Comparison of ENCODE assay signal across 8 mouse cellular contexts in genomic region chr15:77841361-77842046, GRCm38 (mm10). TPM values are rescaled to one million over a fixed set of nuclear protein-coding genes. Genes with fewer than 3 reads are reported as not detected.
DNase-seq lines count a peak whose midpoint lies in the region.

No protein-coding gene starts in this region.

- DNase-seq in embryo, embryonic 10 days (ENCODE audit: low spot score), result peak; percentile 59
- no peak for DNase-seq in embryo, embryonic 9.5 days (ENCODE audit: extremely low spot score)
- peak; percentile 70 to 83 for DNase-seq in cerebellum, adult 18-20 months
- DNase-seq in frontal cortex, postnatal 14 days (ENCODE audit: low spot score in 2 of 2), result peak; percentile 51 to 61
- no peak for DNase-seq in hindbrain, embryonic 10.5 days (ENCODE audit: low spot score)
- DNase-seq in layer of hippocampus, postnatal 36 days, result peak; percentile 53 to 58
- DNase-seq in lung, postnatal 25 days (ENCODE audit: low spot score), result peak; percentile 81
- DNase-seq in right cerebral cortex, postnatal 36 days (ENCODE audit: low spot score in 2 of 2), result peak; percentile 39 to 42

- H3K36me3 ChIP-seq in hindbrain, embryonic 10.5 days, result no peaks in the 10 kb centered on the region

- peak overlapping the region; percentile 93 for H3K4me3 ChIP-seq in hindbrain, embryonic 10.5 days

- 0 out of 2 replicates have a peak, but pooled peaks cover 5% of the 10 kb centered on the region for H3K27me3 ChIP-seq in hindbrain, embryonic 10.5 days (ENCODE audit: insufficient read depth, poor library complexity, severe bottlenecking)

- H3K4me1 ChIP-seq in hindbrain, embryonic 10.5 days (replicated peaks), result peaks cover 58% of the 10 kb centered on the region

- peak overlapping the region; percentile 95 for H3K27ac ChIP-seq in hindbrain, embryonic 10.5 days

- WGBS in hindbrain, embryonic 10.5 days, result under 1% methylated on average over 80 of the region's 80 CpGs

- H3K9me3 ChIP-seq in hindbrain, embryonic 10.5 days, result no peaks in the 10 kb centered on the region

RNA-seq across cellular contexts. Expression of gene Myh9, which starts 0.5 kb away (rescaled TPM):
- 32.7 and 38.4 TPM in 2 replicates for polyA plus RNA-seq in hindbrain, embryonic 10.5 days (2016; fragmentation: Nextera tagmentation; extraction: Ambion mirVana)
- total RNA-seq in layer of hippocampus, postnatal 36 days (2021), result 100 to 1,000 TPM in 1 of 2 experiments, 10 to 100 TPM in 1; 92.4 to 103 TPM

Comparison
In these comparisons a context has a peak if more than half of its experiments do, and no peak if none do; other contexts are left out.
1. DNase-seq: peak in embryo, embryonic 10 days (single experiment), cerebellum, adult 18-20 months (2 of 2), frontal cortex, postnatal 14 days (2 of 2), layer of hippocampus, postnatal 36 days (2 of 2), lung, postnatal 25 days (single experiment) and right cerebral cortex, postnatal 36 days (2 of 2); none in embryo, embryonic 9.5 days (single experiment) and hindbrain, embryonic 10.5 days (single experiment).